Mouse (Mus musculus) liver, embryonic 15.5 days (tissue): ENCODE data around the gene Smoc2. TPM values are rescaled to one million over a fixed set of nuclear protein-coding genes. Genes with fewer than 3 reads are reported as not detected.

Source experiments
- ATAC-seq: fragments of 200-750 bp; cut with Nextera tagmentation; 2 replicates; pipeline ENCODE4 v1.8.0; 2017; ENCODE audit warnings: moderate number of reproducible peaks, mild to moderate bottlenecking, moderate library complexity; ENCODE audit not compliant: insufficient read depth
- H3K27ac ChIP-seq: fragments of 300-500 bp; sonication (generic); replicated peaks from 2 replicates; pipeline ENCODE4 v1.5.1; 2015; ENCODE audit warnings: mild to moderate bottlenecking, inconsistent platforms
- H3K27me3 ChIP-seq: fragments of 300-500 bp; sonication (generic); 2 replicates; pipeline ENCODE4 v1.6.1; 2015; ENCODE audit warnings: mild to moderate bottlenecking, inconsistent platforms
- H3K36me3 ChIP-seq: fragments of 300-500 bp; sonication (generic); replicated peaks from 2 replicates; pipeline ENCODE4 v1.6.1; 2015; ENCODE audit warnings: moderate library complexity, mild to moderate bottlenecking, inconsistent platforms
- H3K4me1 ChIP-seq: fragments of 300-500 bp; sonication (generic); replicated peaks from 2 replicates; pipeline ENCODE4 v1.6.1; 2015; ENCODE audit warnings: inconsistent platforms
- H3K4me2 ChIP-seq: fragments of 300-500 bp; sonication (generic); 2 replicates; pipeline ENCODE4 v1.6.1; 2015; ENCODE audit warnings: moderate library complexity, mild to moderate bottlenecking, inconsistent platforms
- H3K4me3 ChIP-seq: fragments of 300-500 bp; sonication (generic); replicated peaks from 2 replicates; pipeline ENCODE4 v1.5.1; 2015; ENCODE audit warnings: mild to moderate bottlenecking, inconsistent platforms
- H3K9ac ChIP-seq: fragments of 300-500 bp; sonication (generic); 2 replicates; pipeline ENCODE4 v1.6.1; 2015; ENCODE audit warnings: moderate library complexity, mild to moderate bottlenecking, inconsistent platforms
- H3K9me3 ChIP-seq: fragments of 300-500 bp; sonication (generic); replicated peaks from 2 replicates; pipeline ENCODE4 v1.6.1; 2016; ENCODE audit warnings: inconsistent platforms
- WGBS: fragments of 180-500 bp; shearing (Covaris S2); methylation state at CpG from one replicate; pipeline ENCODE4 v1.1.7; 2015; ENCODE audit warnings: mixed read lengths; ENCODE audit not compliant: insufficient replicate concordance; 5-methylcytosine and 5-hydroxymethylcytosine counted together
- polyA plus RNA-seq: library from polyadenylated mRNA; unstranded; fragments of >200 nt; fragmentation: Nextera tagmentation; extraction: Ambion mirVana; gene quantifications from 2 replicates; pipeline ENCODE4 v1.2.1, GENCODE M21; 2015

The Smoc2 gene
- polyA plus RNA-seq, 1 experiment from 2014 or later = 5.8 TPM

DNA sequence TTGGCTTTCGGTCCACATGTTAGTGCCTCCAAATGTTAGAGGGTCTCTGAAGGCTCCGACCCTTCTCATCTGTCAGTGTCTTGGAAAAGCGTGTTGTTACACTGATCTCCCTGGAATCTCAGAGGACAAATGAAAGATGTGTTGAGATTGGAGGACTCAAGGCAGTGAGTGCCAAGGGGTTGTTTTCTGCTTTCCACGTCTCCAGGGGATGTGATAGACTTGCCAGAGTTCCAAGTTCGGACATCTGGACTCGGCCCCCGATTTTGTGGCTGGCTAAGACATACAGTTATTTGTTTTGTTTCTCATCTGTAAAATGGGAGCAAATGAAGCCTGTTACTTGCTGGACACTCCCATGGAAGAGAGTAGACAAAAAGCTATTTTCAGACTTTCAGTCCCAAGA is 2.0 kb upstream of the Smoc2 start:
- no peak overlapping the region for H3K9ac ChIP-seq
- no peak overlapping the region for H3K4me2 ChIP-seq
- H3K4me1 ChIP-seq = no peaks in the 10 kb centered on the region
- no peak for ATAC-seq
- no peak overlapping the region for H3K4me3 ChIP-seq
- no peaks in the 10 kb centered on the region for H3K9me3 ChIP-seq
- no peak overlapping the region for H3K27ac ChIP-seq
- WGBS = 69% methylated on average over 7 of the region's 7 CpGs
- peaks cover 70% of the 10 kb centered on the region for H3K27me3 ChIP-seq
- no peaks in the 10 kb centered on the region for H3K36me3 ChIP-seq

DNA sequence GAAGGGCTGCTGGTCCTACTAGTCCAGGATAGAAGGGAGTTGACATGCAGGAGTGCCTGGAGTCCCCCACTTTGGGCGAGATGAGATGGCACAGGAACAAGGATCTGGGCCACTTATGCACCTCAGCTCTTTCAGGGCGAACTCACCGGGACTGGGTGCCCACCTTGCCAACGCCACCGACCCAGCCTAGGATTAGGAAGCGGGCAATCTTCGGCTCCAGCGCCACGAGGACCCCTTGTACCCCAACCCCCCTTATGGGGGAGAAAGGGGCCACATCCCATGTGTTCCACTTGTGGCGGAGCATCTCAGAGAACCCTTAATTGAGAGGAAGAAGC is 627 bp downstream of the Smoc2 start:
- Histone ChIP-seq H3K9me3 (no peaks in the 10 kb centered on the region), H3K27me3 (peaks cover 88% of the 10 kb centered on the region), H3K27ac (no peak overlapping the region), H3K4me2 (peak overlapping the region; percentile 50), H3K9ac (no peak overlapping the region), H3K4me3 (peak overlapping the region; percentile 34), H3K4me1 (no peaks in the 10 kb centered on the region), H3K36me3 (no peaks in the 10 kb centered on the region)
- ATAC-seq = no peak
- WGBS = 2% methylated on average over 10 of the region's 10 CpGs

DNA sequence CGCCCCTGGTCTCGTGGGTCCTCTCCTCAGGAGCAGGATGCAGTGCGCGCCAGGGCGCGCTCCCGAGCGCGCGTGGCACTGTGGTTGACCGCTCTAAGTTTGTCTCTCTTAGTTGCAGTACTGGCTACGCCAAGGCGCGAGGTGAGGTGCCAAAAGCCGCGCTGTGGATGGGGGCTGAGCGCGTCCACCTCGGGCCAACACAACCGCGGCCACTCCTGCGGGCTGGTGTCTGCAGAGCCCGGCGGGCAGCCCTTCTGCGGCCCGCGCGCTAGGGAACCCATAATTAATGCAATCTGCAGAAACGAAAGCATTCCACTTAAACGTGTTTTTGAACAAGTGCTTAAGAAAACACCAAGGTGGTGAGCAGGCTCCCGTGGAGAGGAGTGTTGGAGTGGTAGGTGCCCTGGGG is 1.1 kb downstream of the Smoc2 start:
- ATAC-seq = no peak
- no peaks in the 10 kb centered on the region for H3K4me1 ChIP-seq
- peak overlapping the region; percentile 34; the same call in 1 of the 2 replicates for H3K4me3 ChIP-seq
- H3K9me3 ChIP-seq = no peaks in the 10 kb centered on the region
- H3K36me3 ChIP-seq = no peaks in the 10 kb centered on the region
- under 1% methylated on average over 31 of the region's 31 CpGs for WGBS
- peaks cover 85% of the 10 kb centered on the region for H3K27me3 ChIP-seq
- no peak overlapping the region for H3K27ac ChIP-seq
- H3K4me2 ChIP-seq = 0 out of 2 replicates have a peak overlapping the region, but pooled peaks have one; percentile 28
- no peak overlapping the region for H3K9ac ChIP-seq

DNA sequence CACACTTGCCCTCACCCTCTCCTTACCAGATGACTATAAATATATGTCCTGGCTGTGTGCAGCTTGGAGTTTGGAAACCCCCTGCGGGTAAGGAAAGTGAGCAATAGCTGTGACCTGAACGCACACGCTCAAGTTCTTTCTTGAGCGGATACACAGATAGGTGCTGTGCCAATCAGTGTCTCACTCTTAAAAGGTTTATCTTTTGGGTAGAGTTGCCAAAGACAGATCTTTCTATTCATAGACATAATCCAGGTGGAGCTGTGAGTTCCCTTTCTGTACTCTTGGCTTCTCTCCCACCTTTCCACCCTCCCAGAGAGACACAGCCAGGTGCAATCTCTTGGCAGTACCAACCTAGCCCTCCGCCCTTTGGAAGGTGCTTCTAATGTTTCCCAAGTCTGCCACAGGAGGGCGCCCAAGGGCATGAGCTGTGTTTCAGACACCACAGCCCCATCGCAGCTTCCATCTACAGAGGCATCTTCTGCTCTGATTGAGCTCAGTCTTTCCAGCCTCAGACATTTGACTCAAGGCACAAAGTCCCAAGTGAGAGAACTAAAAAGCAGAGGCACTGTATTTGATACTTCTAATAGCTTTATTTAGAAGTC is 8.8 kb downstream of the Smoc2 start:
- Histone ChIP-seq H3K4me2 (no peak overlapping the region), H3K36me3 (no peaks in the 10 kb centered on the region), H3K27me3 (peaks cover 13% of the 10 kb centered on the region), H3K4me1 (no peaks in the 10 kb centered on the region), H3K4me3 (no peak overlapping the region), H3K9me3 (no peaks in the 10 kb centered on the region), H3K9ac (no peak overlapping the region), H3K27ac (no peak overlapping the region)
- 36% methylated on average over 7 of the region's 7 CpGs for WGBS
- ATAC-seq = no peak

- Histone ChIP-seq H3K9me3 (no peaks in the 10 kb centered on the region), H3K4me2 (no peak overlapping the region), H3K9ac (no peak overlapping the region), H3K27ac (no peak overlapping the region), H3K4me3 (no peak overlapping the region), H3K36me3 (no peaks in the 10 kb centered on the region), H3K27me3 (no peaks in the 10 kb centered on the region), H3K4me1 (no peaks in the 10 kb centered on the region)
- 44% methylated on average over 5 of the region's 5 CpGs for WGBS
- no peak for ATAC-seq
Measured at GRCm38 (mm10) chr17:14293617-14294016, 14.3 kb downstream of the Smoc2 start.

DNA sequence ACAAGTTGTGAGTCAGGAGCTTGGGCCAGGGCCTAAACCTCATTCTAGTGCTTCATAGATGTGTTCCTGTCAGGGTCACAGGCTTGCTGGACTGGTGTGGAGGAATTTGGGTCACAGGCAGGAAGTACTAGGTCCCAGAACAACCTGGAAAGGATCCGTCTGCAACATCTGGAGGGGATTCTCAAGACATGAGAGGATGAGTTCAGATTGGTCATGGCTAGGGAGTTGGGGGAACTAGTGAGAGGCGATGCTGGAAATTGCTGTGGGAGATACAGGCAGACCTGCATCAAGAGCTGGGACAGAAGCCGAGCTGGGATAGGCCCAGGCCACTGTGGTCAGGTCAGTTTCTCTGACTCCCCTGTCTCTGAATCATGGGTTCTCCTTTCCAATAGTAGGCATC is 15.8 kb downstream of the Smoc2 start:
- WGBS = 52% methylated on average over 3 of the region's 3 CpGs
- H3K4me1 ChIP-seq = no peaks in the 10 kb centered on the region

GRCm38 (mm10) chr17:14300361-14300760 is 21.1 kb downstream of the Smoc2 start:
- WGBS = 60% methylated on average over 5 of the region's 5 CpGs
- Histone ChIP-seq H3K4me2 (no peak overlapping the region), H3K9me3 (no peaks in the 10 kb centered on the region), H3K36me3 (no peaks in the 10 kb centered on the region), H3K4me1 (no peaks in the 10 kb centered on the region), H3K27me3 (no peaks in the 10 kb centered on the region), H3K4me3 (no peak overlapping the region), H3K27ac (no peak overlapping the region), H3K9ac (no peak overlapping the region)
- no peak for ATAC-seq

More for the DNA sequence above, 15.8 kb downstream of the Smoc2 start:
- H3K36me3 ChIP-seq = no peaks in the 10 kb centered on the region
- no peak for ATAC-seq
- no peak overlapping the region for H3K27ac ChIP-seq
- no peak overlapping the region for H3K4me3 ChIP-seq
- H3K9me3 ChIP-seq = no peaks in the 10 kb centered on the region
- H3K9ac ChIP-seq = no peak overlapping the region
- no peak overlapping the region for H3K4me2 ChIP-seq
- no peaks in the 10 kb centered on the region for H3K27me3 ChIP-seq

GRCm38 (mm10) chr17:14301491-14302344 is 22.4 kb downstream of the Smoc2 start:
- no peak overlapping the region for H3K27ac ChIP-seq

GRCm38 (mm10) chr17:14302356-14302755 is 23.1 kb downstream of the Smoc2 start:
- H3K4me3 ChIP-seq = no peak overlapping the region
- no peaks in the 10 kb centered on the region for H3K9me3 ChIP-seq
- whole genome bisulfite sequencing = 56% methylated on average over 6 of the region's 6 CpGs
- no peak overlapping the region for H3K4me2 ChIP-seq
- H3K9ac ChIP-seq = no peak overlapping the region
- no peaks in the 10 kb centered on the region for H3K4me1 ChIP-seq
- H3K27me3 ChIP-seq = no peaks in the 10 kb centered on the region
- H3K27ac ChIP-seq = no peak overlapping the region
- no peaks in the 10 kb centered on the region for H3K36me3 ChIP-seq
- ATAC-seq = no peak

More at GRCm38 (mm10) chr17:14301491-14302344, 22.4 kb downstream of the Smoc2 start:
- Histone ChIP-seq H3K4me3 (no peak overlapping the region), H3K4me1 (no peaks in the 10 kb centered on the region), H3K9ac (no peak overlapping the region), H3K9me3 (no peaks in the 10 kb centered on the region), H3K4me2 (no peak overlapping the region), H3K36me3 (no peaks in the 10 kb centered on the region), H3K27me3 (no peaks in the 10 kb centered on the region)
- WGBS = 33% methylated on average over 7 of the region's 7 CpGs
- no peak for ATAC-seq

- Histone ChIP-seq H3K4me2 (no peak overlapping the region), H3K36me3 (no peaks in the 10 kb centered on the region), H3K4me3 (no peak overlapping the region), H3K27ac (no peak overlapping the region), H3K9me3 (no peaks in the 10 kb centered on the region), H3K27me3 (no peaks in the 10 kb centered on the region), H3K4me1 (no peaks in the 10 kb centered on the region), H3K9ac (no peak overlapping the region)
- WGBS = 82% methylated on average over 6 of the region's 6 CpGs
- ATAC-seq = no peak
Measured at GRCm38 (mm10) chr17:14303722-14304121, 24.4 kb downstream of the Smoc2 start.

DNA sequence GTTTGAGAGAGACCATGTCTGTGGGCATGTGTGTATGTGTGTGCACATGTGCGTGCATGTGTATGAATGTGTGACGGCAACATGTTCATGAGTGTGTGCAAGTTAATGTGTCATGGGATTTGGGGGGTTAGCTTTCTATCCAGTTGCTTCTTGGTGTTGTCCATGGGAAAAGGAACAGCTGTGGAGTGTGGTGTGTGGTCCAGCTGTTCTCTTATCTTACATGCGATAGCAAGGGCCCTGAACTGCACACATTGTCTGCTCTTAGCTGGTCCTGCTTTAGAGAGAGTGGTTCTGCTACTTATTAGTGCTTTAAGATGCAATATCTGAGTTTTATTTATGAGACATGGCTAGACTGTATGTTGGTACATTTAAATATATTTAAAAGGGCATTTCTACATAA is 30.6 kb downstream of the Smoc2 start:
- no peak overlapping the region for H3K4me2 ChIP-seq
- no peaks in the 10 kb centered on the region for H3K36me3 ChIP-seq
- no peak overlapping the region for H3K4me3 ChIP-seq
- no peak for ATAC-seq
- H3K9ac ChIP-seq = no peak overlapping the region
- H3K9me3 ChIP-seq = no peaks in the 10 kb centered on the region
- no peak overlapping the region for H3K27ac ChIP-seq
- H3K27me3 ChIP-seq = no peaks in the 10 kb centered on the region
- WGBS = 74% methylated on average over 3 of the region's 3 CpGs
- no peaks in the 10 kb centered on the region for H3K4me1 ChIP-seq
